Mouse (Mus musculus): ENCODE data around the gene Snorc. TPM values are rescaled to one million over a fixed set of nuclear protein-coding genes. Genes with fewer than 3 reads are reported as not detected.

Gene Snorc
- polyA plus RNA-seq, 1 experiment from 2014 or later, result 1.8 TPM

Other genes with a start within 250 kb of the Snorc start
- gene Efhd1, start 205.9 kb upstream of the Snorc start, polyA plus RNA-seq (2014; fragmentation: Nextera tagmentation; extraction: Ambion mirVana), result 1.2 and 1.9 TPM in 2 replicates
- gene Gigyf2, start 143.3 kb upstream of the Snorc start, polyA plus RNA-seq (2014; fragmentation: Nextera tagmentation; extraction: Ambion mirVana), result 76.4 and 77.0 TPM in 2 replicates
- gene Kcnj13, start 75.5 kb upstream of the Snorc start, polyA plus RNA-seq (2014; fragmentation: Nextera tagmentation; extraction: Ambion mirVana), result 0.68 and 1.5 TPM in 2 replicates
- 0.17 and 0.63 TPM in 2 replicates for gene Neu2, start 39.6 kb downstream of the Snorc start, polyA plus RNA-seq (2014; fragmentation: Nextera tagmentation; extraction: Ambion mirVana)
- 15.5 and 28.9 TPM in 2 replicates for gene Ngef, start 103.6 kb downstream of the Snorc start, polyA plus RNA-seq (2014; fragmentation: Nextera tagmentation; extraction: Ambion mirVana)
- gene Inpp5d, start 150.0 kb downstream of the Snorc start, polyA plus RNA-seq (2014; fragmentation: Nextera tagmentation; extraction: Ambion mirVana), result 3.1 and 4.4 TPM in 2 replicates